Mouse (Mus musculus) testis, adult 2 months (tissue): Measurements from ENCODE around the gene Gm9736.
"Not testable (repeated sequence)": the region's sequence is repeated elsewhere in the genome, so short reads cannot be mapped to it uniquely, and the experiment has no call there.

Source experiments
- CTCF ChIP-seq: fragments of 200-500 bp; IDR thresholded peaks from 2 replicates; pipeline ENCODE4 v1.5.1; 2012; ENCODE audit warnings: low read depth, mild to moderate bottlenecking, inconsistent platforms, low read length, moderate library complexity; ENCODE audit not compliant: control insufficient read depth, insufficient read depth, insufficient replicate concordance
- POLR2A ChIP-seq: fragments of 200-500 bp; IDR thresholded peaks from 2 replicates; pipeline ENCODE4 v1.6.1; 2012; ENCODE audit warnings: low read depth, mild to moderate bottlenecking, inconsistent platforms, low read length, moderate library complexity; ENCODE audit not compliant: control insufficient read depth

DNA sequence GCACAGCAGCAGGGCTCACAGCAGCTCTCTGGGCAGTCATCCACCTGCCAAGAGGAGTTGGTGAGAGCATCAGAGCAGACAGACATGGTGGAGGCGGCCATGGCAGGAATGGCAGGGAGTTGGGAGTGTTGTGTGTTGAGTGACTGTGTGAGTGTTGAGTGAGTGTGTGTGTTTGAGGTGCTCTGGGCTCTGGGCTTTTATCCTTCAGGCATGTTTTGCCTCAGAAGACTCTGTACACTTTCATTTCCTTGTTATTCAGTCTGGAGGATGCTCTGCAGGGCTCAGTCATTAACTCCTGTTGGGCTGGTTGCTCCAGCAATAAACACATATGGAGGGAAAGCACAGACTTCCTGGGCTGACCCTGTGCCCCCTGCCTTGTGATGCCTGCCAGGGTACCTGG is 20.1 kb upstream of the Gm9736 start, which contains the start of gene Gm3238:
- not testable (repeated sequence) for TF ChIP-seq CTCF, POLR2A
